Mouse (Mus musculus): Measurements from ENCODE around the gene Map1lc3a.

Gene Map1lc3a

DNA sequence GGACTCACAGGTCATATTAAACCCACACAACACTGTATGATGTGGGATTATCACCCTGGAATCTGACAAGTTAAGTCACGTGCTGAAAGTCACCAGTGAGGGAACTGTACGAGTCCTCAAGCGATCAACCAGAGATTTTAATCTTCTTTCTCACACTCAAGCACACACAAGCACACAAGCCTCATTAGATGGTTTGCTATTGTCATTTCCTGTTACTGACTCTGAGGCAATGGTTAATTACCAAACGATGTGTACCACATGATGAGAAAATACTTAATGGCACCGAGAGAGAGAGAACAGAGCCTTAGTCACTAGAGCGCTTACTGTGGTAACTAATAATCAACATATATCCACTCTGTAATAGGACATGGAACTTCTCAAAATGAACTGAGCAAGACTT lies 9.6 kb downstream of the Map1lc3a start:
- DNase-seq (ENCODE audit: low spot score in 2 of 2) = no peak

GRCm38 (mm10) chr2:155287456-155288250 lies 11.6 kb downstream of the Map1lc3a start:
- DNase-seq (ENCODE audit: low spot score in 2 of 2) = no peak

- no peak for DNase-seq (ENCODE audit: low spot score in 2 of 2)
These were observed 14.0 kb downstream of the Map1lc3a start for GRCm38 (mm10) chr2:155290066-155290465.

- DNase-seq (ENCODE audit: low spot score in 2 of 2) = no peak
These were observed 17.3 kb downstream of the Map1lc3a start for GRCm38 (mm10) chr2:155293382-155293781.

DNA sequence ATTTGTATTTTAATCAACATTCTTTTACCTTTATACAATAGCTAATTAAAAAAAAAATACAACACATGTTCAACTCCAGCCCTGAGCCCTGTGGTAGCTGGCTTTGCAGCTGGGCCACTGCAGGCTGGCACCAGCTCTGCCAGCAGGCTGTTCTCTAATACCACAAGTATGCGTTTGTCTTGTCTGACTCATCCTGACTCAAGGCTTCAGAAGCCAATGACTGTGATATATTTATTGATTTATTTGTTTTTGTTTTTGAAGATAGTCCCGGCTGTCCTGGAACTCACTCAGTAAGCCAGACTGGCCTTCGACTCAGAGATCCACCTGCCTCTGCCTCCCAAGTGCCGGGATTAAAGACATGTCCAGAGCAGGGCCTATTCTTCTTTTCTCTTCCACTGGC lies 17.8 kb downstream of the Map1lc3a start:
- no peak for DNase-seq (ENCODE audit: low spot score in 2 of 2)

DNA sequence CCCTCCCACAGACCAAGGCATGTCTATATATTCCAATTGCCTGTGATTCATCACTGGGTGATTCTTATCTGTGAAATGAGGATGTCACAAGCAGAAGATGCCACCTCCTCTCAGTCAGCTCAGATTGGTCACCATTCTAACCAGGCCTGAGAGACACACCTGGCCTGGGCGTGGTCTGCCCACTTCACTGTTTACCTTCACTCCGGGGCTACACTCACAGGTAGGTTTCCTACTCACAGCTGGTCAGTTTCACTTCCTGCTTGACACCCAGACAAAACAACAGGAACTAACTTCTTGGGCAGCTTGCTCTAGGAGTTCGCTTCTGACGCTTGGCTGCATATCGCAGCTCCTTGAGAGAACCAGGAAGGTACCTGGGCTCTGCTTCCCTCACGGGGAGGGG lies 19.4 kb downstream of the Map1lc3a start:
- peak; percentile 49 to 58 for DNase-seq (ENCODE audit: low spot score in 2 of 2)

DNA sequence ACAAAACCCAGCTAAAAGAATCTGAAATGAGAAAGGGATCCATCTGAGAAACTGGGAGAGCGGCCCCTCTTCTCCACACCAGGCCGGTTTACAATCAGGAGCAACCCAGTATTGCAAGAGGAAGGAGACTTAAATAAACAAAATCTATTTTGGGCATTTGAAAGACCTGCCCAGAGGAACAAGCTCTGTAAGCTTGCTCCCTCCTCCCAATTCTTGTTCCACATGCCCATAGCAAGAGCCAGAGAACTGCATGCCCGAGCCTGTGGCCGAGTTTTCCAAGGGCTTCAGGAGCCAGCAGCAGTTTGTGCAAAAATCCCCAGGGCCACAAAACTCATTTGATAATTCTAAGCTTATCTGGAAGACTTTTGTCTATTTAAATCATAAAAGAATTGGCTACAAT lies 23.5 kb downstream of the Map1lc3a start:
- DNase-seq (ENCODE audit: low spot score in 2 of 2) = no peak

GRCm38 (mm10) chr2:155308936-155309592 lies 33.0 kb downstream of the Map1lc3a start:
- DNase-seq (ENCODE audit: low spot score in 2 of 2) = peak in 1 of 2 experiments; percentile 11

GRCm38 (mm10) chr2:155313671-155314070 lies 37.6 kb downstream of the Map1lc3a start:
- no peak for DNase-seq (ENCODE audit: low spot score in 2 of 2)

GRCm38 (mm10) chr2:155318618-155319017 lies 42.5 kb downstream of the Map1lc3a start:
- DNase-seq (ENCODE audit: low spot score in 2 of 2) = no peak

GRCm38 (mm10) chr2:155320596-155320995 lies 44.5 kb downstream of the Map1lc3a start:
- no peak for DNase-seq (ENCODE audit: low spot score in 2 of 2)

GRCm38 (mm10) chr2:155326001-155326400 lies 49.9 kb downstream of the Map1lc3a start:
- DNase-seq (ENCODE audit: low spot score in 2 of 2) = no peak
